Mouse (Mus musculus) neutrophil, adult 5-6 weeks (primary cell): Measurements from ENCODE around the gene Dync1li1. TPM values are rescaled to one million over a fixed set of nuclear protein-coding genes. Genes with fewer than 3 reads are reported as not detected.

Experiments
- ATAC-seq: fragments of 151-379, 151-347 bp; 2 replicates; pipeline ENCODE4 v1.8.0; 2017; ENCODE audit warnings: mild to moderate bottlenecking, moderate TSS enrichment; ENCODE audit not compliant: insufficient number of reproducible peaks, poor library complexity, low FRiP score, severe bottlenecking; ENCODE audit errors: extremely low read depth
- total RNA-seq: library from RNA; stranded (forward); fragments of 200-1000 nt; gene quantifications from 2 replicates; pipeline ENCODE4 v1.2.3, GENCODE M21; 2017

Gene Dync1li1
- 68.3 and 74.4 TPM in 2 replicates for total RNA-seq

GRCm38 (mm10) chr9:114688252-114688952 is at the start of gene Dync1li1:
Gene Dync1li1, plus strand, starts transcription at chr9:114688790.
- peak; percentile 89 for ATAC-seq

- no peak for ATAC-seq
Measured at GRCm38 (mm10) chr9:114639186-114639748, 49.3 kb upstream of the Dync1li1 start.

GRCm38 (mm10) chr9:114639839-114640646 is 48.5 kb upstream of the Dync1li1 start, which contains the start of gene Cnot10:
Gene Cnot10, minus strand, starts transcription at chr9:114640184.
- peak; percentile 98 for ATAC-seq

- ATAC-seq, result no peak
Measured at GRCm38 (mm10) chr9:114646556-114647505, 41.8 kb upstream of the Dync1li1 start.

GRCm38 (mm10) chr9:114647506-114648432 is 40.8 kb upstream of the Dync1li1 start:
- ATAC-seq, result no peak

GRCm38 (mm10) chr9:114648472-114648871 is 40.1 kb upstream of the Dync1li1 start:
- ATAC-seq, result 0 out of 2 replicates have a peak, but pooled peaks have one; percentile 55

- ATAC-seq, result no peak
Measured at GRCm38 (mm10) chr9:114649371-114649770, 39.2 kb upstream of the Dync1li1 start.

- peak; percentile 60; the same call in 1 of the 2 replicates for ATAC-seq
Measured at GRCm38 (mm10) chr9:114650938-114651634, 37.5 kb upstream of the Dync1li1 start.

- ATAC-seq, result no peak
Measured at GRCm38 (mm10) chr9:114655356-114655755, 33.2 kb upstream of the Dync1li1 start.

GRCm38 (mm10) chr9:114656701-114657100 is 31.9 kb upstream of the Dync1li1 start:
- ATAC-seq, result no peak

- no peak for ATAC-seq
Measured at GRCm38 (mm10) chr9:114660506-114660905, 28.1 kb upstream of the Dync1li1 start.

GRCm38 (mm10) chr9:114660983-114661382 is 27.6 kb upstream of the Dync1li1 start:
- ATAC-seq, result no peak

GRCm38 (mm10) chr9:114661991-114662390 is 26.6 kb upstream of the Dync1li1 start:
- ATAC-seq, result no peak

- ATAC-seq, result no peak
Measured at GRCm38 (mm10) chr9:114663782-114664181, 24.8 kb upstream of the Dync1li1 start.

GRCm38 (mm10) chr9:114666858-114667257 is 21.7 kb upstream of the Dync1li1 start:
- ATAC-seq, result no peak

- no peak for ATAC-seq
Measured at GRCm38 (mm10) chr9:114668047-114668446, 20.5 kb upstream of the Dync1li1 start.

- ATAC-seq, result no peak
Measured at GRCm38 (mm10) chr9:114669011-114669410, 19.6 kb upstream of the Dync1li1 start.
